Mouse (Mus musculus): ENCODE results near the gene Prox1.

DNA sequence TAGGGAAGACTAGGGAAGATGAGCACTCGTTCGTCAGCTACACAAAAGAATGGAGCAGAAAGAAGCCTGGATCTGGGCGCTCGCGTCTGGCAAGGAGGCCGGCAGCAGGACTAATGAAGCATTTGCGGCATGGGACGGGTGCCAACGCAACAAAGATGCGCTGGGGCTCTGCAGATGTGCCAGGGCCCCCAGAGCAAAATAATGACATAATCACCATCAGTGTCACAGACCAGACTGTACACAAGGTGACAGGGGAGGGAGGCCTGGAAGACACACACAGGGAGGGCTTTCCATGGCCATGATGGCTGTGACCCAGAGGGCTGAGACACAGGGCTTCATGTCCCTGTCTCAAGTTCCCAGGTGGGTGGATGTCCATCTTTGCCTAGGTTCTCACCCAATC, 32.6 kb downstream of the Prox1 start:
- TF ChIP-seq POLR2A (IDR thresholded peaks at IDR 0.05; ENCODE audit: borderline replicate concordance, low read depth, low read length): no peak
- no peak for TF ChIP-seq CTCF (IDR thresholded peaks at IDR 0.05; ENCODE audit: low read depth, low read length)

Measured in bone marrow macrophage, adult 2 months (primary cell).